Comparison of ENCODE assay signal across 11 mouse cellular contexts in the genomic region with DNA sequence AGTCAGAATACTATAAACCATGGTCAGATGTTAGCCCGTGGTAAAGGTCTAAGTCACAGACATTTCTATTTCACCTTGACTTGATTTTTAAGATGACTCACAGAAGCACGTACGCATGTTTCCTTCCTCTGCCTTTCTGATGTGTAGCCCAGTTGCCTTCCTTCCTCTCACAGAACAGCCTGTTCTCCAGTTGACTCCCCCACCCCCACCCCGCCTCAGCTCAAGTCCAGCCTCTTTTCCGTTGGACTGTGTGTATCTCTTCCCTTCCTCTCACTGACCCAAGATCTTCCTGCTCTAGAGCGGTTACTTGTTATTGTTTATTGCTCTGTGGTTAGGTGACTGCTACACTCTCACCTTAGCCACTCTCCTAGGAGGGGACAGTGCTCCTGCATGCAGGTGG. TPM values are rescaled to one million over a fixed set of nuclear protein-coding genes. Genes with fewer than 3 reads are reported as not detected.
DNase-seq lines count a peak whose midpoint lies in the region; ATAC-seq and TF ChIP-seq lines count a peak whose summit lies in the region.
"Had no signal": no experiment of that assay in that cellular context is flagged by ENCODE, and none has a peak within 500 bp of the region (broad histone marks: within the 10 kb centered on the region; RNA-seq: fewer than 3 reads in every experiment).

No protein-coding gene starts in this region.

- H3K4me1 ChIP-seq in cortical plate, adult 2 months (ENCODE audit: control insufficient read depth, insufficient read depth, low read length), result peaks cover 3% of the 10 kb centered on the region
- no peaks in the 10 kb centered on the region; the same call in 1 of the 2 replicates for H3K4me1 ChIP-seq in liver, embryonic 16.5 days (ENCODE audit: control insufficient read depth, low read depth, low read length)
- H3K4me1 ChIP-seq in stomach, postnatal 0 days (replicated peaks; ENCODE audit: control insufficient read depth, insufficient read depth), result no peaks in the 10 kb centered on the region; the same call in 1 of the 2 replicates
- H3K4me1 ChIP-seq: hindbrain, embryonic 10.5 days had no signal

- peak overlapping the region; percentile 67 for H3K27ac ChIP-seq in cortical plate, adult 2 months (ENCODE audit: insufficient read depth, low read length)
- no peak overlapping the region for H3K27ac ChIP-seq in liver, embryonic 16.5 days (ENCODE audit: low read length)
- H3K27ac ChIP-seq in stomach, postnatal 0 days (replicated peaks), result no peak overlapping the region
- H3K27ac ChIP-seq: embryonic facial prominence, embryonic 15.5 days; hindbrain, embryonic 10.5 days had no signal

- TF ChIP-seq POLR2A in cortical plate, adult 2 months (IDR thresholded peaks at IDR 0.05; ENCODE audit: extremely low read depth, insufficient read depth, low read length), result no peak

- no peak for TF ChIP-seq EP300 in stomach, postnatal 0 days (optimal IDR thresholded peaks at IDR 0.05)

- 17% methylated on average over 6 of the region's 6 CpGs for WGBS in liver, embryonic 16.5 days (ENCODE audit: insufficient replicate concordance)
- WGBS in stomach, postnatal 0 days, result 55% methylated on average over 6 of the region's 6 CpGs

- no peaks in the 10 kb centered on the region for H3K27me3 ChIP-seq in liver, embryonic 16.5 days (ENCODE audit: control insufficient read depth, insufficient read depth, low read depth, low read length)
- H3K27me3 ChIP-seq in stomach, postnatal 0 days (ENCODE audit: control insufficient read depth, insufficient read depth, low read length), result no peaks in the 10 kb centered on the region
- H3K27me3 ChIP-seq: embryonic facial prominence, embryonic 15.5 days had no signal

- DNase-seq in kidney, adult 18-20 months, result peak; percentile 33
- no peak for DNase-seq in stomach, postnatal 0 days (ENCODE audit: low spot score)
- DNase-seq in layer of hippocampus, adult 9-11 months, result no peak
- no peak for DNase-seq in spleen, postnatal 10 days (ENCODE audit: low spot score in 2 of 2)
- DNase-seq: right cerebral cortex, adult 18-20 months had no signal

- TF ChIP-seq CTCF in cortical plate, adult 2 months (IDR thresholded peaks at IDR 0.05; ENCODE audit: extremely low read depth, insufficient read depth, low read length), result no peak
- no peak for TF ChIP-seq CTCF in stomach, postnatal 0 days (IDR thresholded peaks at IDR 0.05; ENCODE audit: low read depth)

- peaks cover 2% of the 10 kb centered on the region; the same call in 1 of the 2 replicates for H3K36me3 ChIP-seq in liver, embryonic 16.5 days (ENCODE audit: control insufficient read depth, insufficient read depth)
- H3K36me3 ChIP-seq in stomach, postnatal 0 days (ENCODE audit: control insufficient read depth, insufficient read depth, low read length), result 0 out of 2 replicates have a peak, but pooled peaks cover 4% of the 10 kb centered on the region

- peak; percentile 41 for ATAC-seq in CD4-positive, CD25-positive, alpha-beta regulatory T cell, adult 4 months
- ATAC-seq in liver, embryonic 16.5 days (ENCODE audit: low read depth), result peak; percentile 56
- no peak for ATAC-seq in inflammation-experienced regulatory T-cells, adult 6 months
- no peak for ATAC-seq in stomach, postnatal 0 days (ENCODE audit: low FRiP score, low TSS enrichment)

- H3K4me2 ChIP-seq in liver, embryonic 16.5 days (ENCODE audit: low read depth, low read length), result no peak overlapping the region
- no peak overlapping the region for H3K4me2 ChIP-seq in stomach, postnatal 0 days (replicated peaks; ENCODE audit: low read depth)
- H3K4me2 ChIP-seq: embryonic facial prominence, embryonic 15.5 days had no signal

- no peak overlapping the region for H3K4me3 ChIP-seq in cortical plate, adult 2 months (ENCODE audit: insufficient read depth, low read length)
- H3K4me3 ChIP-seq in liver, embryonic 16.5 days (ENCODE audit: low read depth, low read length), result no peak overlapping the region
- no peak overlapping the region for H3K4me3 ChIP-seq in stomach, postnatal 0 days (ENCODE audit: low read depth, low read length)
- H3K4me3 ChIP-seq: embryonic facial prominence, embryonic 15.5 days; hindbrain, embryonic 10.5 days had no signal

- no peak overlapping the region for H3K9ac ChIP-seq in liver, embryonic 16.5 days (ENCODE audit: low read depth, low read length)
- no peak overlapping the region for H3K9ac ChIP-seq in stomach, postnatal 0 days (ENCODE audit: low read length)
- H3K9ac ChIP-seq: embryonic facial prominence, embryonic 15.5 days had no signal

- no peaks in the 10 kb centered on the region for H3K9me3 ChIP-seq in liver, embryonic 16.5 days (replicated peaks; ENCODE audit: control insufficient read depth, low read length)
- no peaks in the 10 kb centered on the region for H3K9me3 ChIP-seq in stomach, postnatal 0 days (ENCODE audit: control insufficient read depth, low read length)
- H3K9me3 ChIP-seq: embryonic facial prominence, embryonic 15.5 days; hindbrain, embryonic 10.5 days had no signal

RNA-seq across cellular contexts. Expression of gene Zar1l, which starts 49.5 kb away (rescaled TPM):
- polyA plus RNA-seq in CD4-positive, CD25-positive, alpha-beta regulatory T cell, adult 4 months (2017; shearing (Covaris generic)), result not detected
- 0.66 and 1.6 TPM in 2 replicates for polyA plus RNA-seq in cortical plate, adult 2 months (2012; rRNA removed)
- polyA plus RNA-seq in liver, embryonic 16.5 days (2015; fragmentation: Nextera tagmentation; extraction: Ambion mirVana), result not detected in 2 replicates
- not detected for polyA plus RNA-seq in inflammation-experienced regulatory T-cells, adult 6 months (2017; shearing (Covaris generic))
- not detected in 2 replicates for polyA plus RNA-seq in stomach, postnatal 0 days (2015; fragmentation: Nextera tagmentation; extraction: Ambion mirVana)
- polyA plus RNA-seq: embryonic facial prominence, embryonic 15.5 days; hindbrain, embryonic 10.5 days had no signal

RNA-seq across cellular contexts. Expression of gene Brca2, which starts 54.0 kb away (rescaled TPM):
- polyA plus RNA-seq in CD4-positive, CD25-positive, alpha-beta regulatory T cell, adult 4 months (2017; shearing (Covaris generic)), result 1 to 10 TPM; 8.6 to 9.8 TPM
- 6.3 and 7.2 TPM in 2 replicates for polyA plus RNA-seq in cortical plate, adult 2 months (2012; rRNA removed)
- 17.0 and 17.1 TPM in 2 replicates for polyA plus RNA-seq in liver, embryonic 16.5 days (2015; fragmentation: Nextera tagmentation; extraction: Ambion mirVana)
- polyA plus RNA-seq in inflammation-experienced regulatory T-cells, adult 6 months (2017; shearing (Covaris generic)), result 1 to 10 TPM; 7.1 to 9.2 (median 8.4) TPM
- 6.1 and 6.6 TPM in 2 replicates for polyA plus RNA-seq in stomach, postnatal 0 days (2015; fragmentation: Nextera tagmentation; extraction: Ambion mirVana)

Comparison
In these comparisons a context has a peak if more than half of its experiments do, and no peak if none do; other contexts are left out.
1. ATAC-seq: peak in CD4-positive, CD25-positive, alpha-beta regulatory T cell, adult 4 months (single experiment) and liver, embryonic 16.5 days (single experiment); none in inflammation-experienced regulatory T-cells, adult 6 months (single experiment) and stomach, postnatal 0 days (single experiment).